Mouse (Mus musculus) ES-E14 (cell line): ENCODE data around the gene Ghrl. TPM values are rescaled to one million over a fixed set of nuclear protein-coding genes. Genes with fewer than 3 reads are reported as not detected.

Experiments used
- DNase-seq: peaks from one replicate; pipeline ENCODE4 v3.0.0-alpha.2; 2013; ENCODE audit warnings: low read depth, low spot score
- H3K27ac ChIP-seq: 2 replicates; pipeline ENCODE4 v1.5.1; 2012; ENCODE audit warnings: low read depth, mild to moderate bottlenecking, low read length, moderate library complexity, mixed read lengths; ENCODE audit not compliant: poor library complexity, insufficient read depth, severe bottlenecking
- H3K36me3 ChIP-seq: 2 replicates; pipeline ENCODE4 v1.6.1; 2012; ENCODE audit warnings: mild to moderate bottlenecking, low read length, moderate library complexity, mixed read lengths; ENCODE audit not compliant: control insufficient read depth, poor library complexity, insufficient read depth, severe bottlenecking
- H3K4me1 ChIP-seq, 2 experiments: fragments of 150-350 bp in 1 of 2; sonication (generic) in 1 of 2; 2 replicates each; pipeline ENCODE4 v1.6.1; 2012; ENCODE audit warnings: low read length in 2 of 2, mild to moderate bottlenecking in 1 of 2, mixed read lengths in 1 of 2; ENCODE audit not compliant: control insufficient read depth in 2 of 2, insufficient read depth in 2 of 2, poor library complexity in 1 of 2
- H3K4me3 ChIP-seq, 2 experiments: fragments of 150-350 bp in 1 of 2; sonication (generic) in 1 of 2; 2 replicates each; pipeline ENCODE4 v1.5.1; 2012; ENCODE audit warnings: low read length in 2 of 2, low read depth in 1 of 2, mild to moderate bottlenecking in 1 of 2, mixed read lengths in 1 of 2; ENCODE audit not compliant: insufficient read depth in 1 of 2, poor library complexity in 1 of 2, severe bottlenecking in 1 of 2
- H3K9ac ChIP-seq: 2 replicates; pipeline ENCODE4 v1.6.1; 2012; ENCODE audit warnings: low read depth, mild to moderate bottlenecking, low read length, mixed read lengths; ENCODE audit not compliant: poor library complexity, insufficient read depth, severe bottlenecking
- H3K9me3 ChIP-seq: fragments of 150-350 bp; sonication (generic); 2 replicates; pipeline ENCODE4 v1.6.1; 2012; ENCODE audit warnings: low read depth, mild to moderate bottlenecking, low read length; ENCODE audit not compliant: control insufficient read depth, insufficient read depth
- CHD2 ChIP-seq: IDR thresholded peaks from 2 replicates; pipeline ENCODE4 v1.6.1; 2014; ENCODE audit warnings: mild to moderate bottlenecking, low read depth, low read length, inconsistent platforms
- HCFC1 ChIP-seq: IDR thresholded peaks from 2 replicates; pipeline ENCODE4 v1.6.1; 2012; ENCODE audit warnings: low read length, inconsistent platforms, borderline replicate concordance; ENCODE audit not compliant: insufficient read depth
- MAFK ChIP-seq: IDR thresholded peaks from 2 replicates; pipeline ENCODE4 v1.6.1; 2014; ENCODE audit warnings: mild to moderate bottlenecking, low read depth, low read length, inconsistent platforms; ENCODE audit not compliant: insufficient read depth
- ZC3H11A ChIP-seq: IDR thresholded peaks from 2 replicates; pipeline ENCODE4 v1.6.1; 2012; ENCODE audit warnings: low read depth, mild to moderate bottlenecking, inconsistent platforms, low read length, borderline replicate concordance
- ZNF384 ChIP-seq: IDR thresholded peaks from 2 replicates; pipeline ENCODE4 v1.6.1; 2012; ENCODE audit warnings: low read depth, low read length, inconsistent platforms
- in situ Hi-C, 2 experiments: fragments of 600-800 bp; cut with MboI; formaldehyde crosslinking; loops; one replicate each; pipeline ENCODE4 v1.15.1; 2025; ENCODE audit warnings: low sequenced_read_pairs in 2 of 2, inconsistent platforms in 1 of 2; ENCODE audit not compliant: unreplicated experiment in 2 of 2
- total RNA-seq: library from RNA; depleted of rRNA; stranded (reverse); fragments of 300-350 nt; gene quantifications from 2 replicates; pipeline ENCODE4 v1.2.3, GENCODE M21; 2012

Ghrl gene
- total RNA-seq, 1 experiment: 2.3 TPM

GRCm38 (mm10) chr6:113690400-113691083 is 29.1 kb downstream of the Ghrl start:
- peak; percentile 66 for DNase-seq
- peak overlapping the region; percentile 22 to 56; a peak in 2 of 4 replicates for H3K4me3 ChIP-seq
- H3K27ac ChIP-seq: peak overlapping the region; percentile 87
- peak overlapping the region; percentile 69 for H3K9ac ChIP-seq
- TF ChIP-seq CHD2 (no peak), ZC3H11A (no peak), MAFK (no peak), HCFC1 (0 out of 2 replicates have a peak, but pooled peaks have one; percentile 17)
- H3K4me1 ChIP-seq: peaks cover 8 to 17% of the 10 kb centered on the region in 2 experiments
- H3K36me3 ChIP-seq: peaks cover 8% of the 10 kb centered on the region; the same call in 1 of the 2 replicates
- in situ Hi-C loops: no loop called here
- no peaks in the 10 kb centered on the region for H3K9me3 ChIP-seq

- no peak for DNase-seq
- in situ Hi-C loops: no loop called here
- Histone ChIP-seq H3K36me3 (peaks cover 8% of the 10 kb centered on the region; the same call in 1 of the 2 replicates), H3K9ac (peak overlapping the region; percentile 30; the same call in 1 of the 2 replicates), H3K27ac (peak overlapping the region; percentile 87), H3K9me3 (no peaks in the 10 kb centered on the region), H3K4me3 (peak overlapping the region; percentile 11 to 56; a peak in 2 of 4 replicates), H3K4me1 (peaks cover 7 to 21% of the 10 kb centered on the region in 2 experiments)
- 0 out of 2 replicates have a peak, but pooled peaks have one; percentile 26 for TF ChIP-seq HCFC1
- no peak for TF ChIP-seq ZNF384
Measured at GRCm38 (mm10) chr6:113690008-113690399, 29.7 kb downstream of the Ghrl start.

- Histone ChIP-seq H3K36me3 (no peaks in the 10 kb centered on the region), H3K4me1 (peaks cover 7 to 32% of the 10 kb centered on the region in 2 experiments), H3K4me3 (peak overlapping the region; percentile 35 to 50), H3K27ac (peak overlapping the region; percentile 87), H3K9ac (peak overlapping the region; percentile 51), H3K9me3 (no peaks in the 10 kb centered on the region)
- TF ChIP-seq ZC3H11A: no peak
- TF ChIP-seq CHD2: no peak
- no peak for TF ChIP-seq MAFK
- TF ChIP-seq HCFC1: no peak
- TF ChIP-seq ZNF384: no peak
- DNase-seq: peak; percentile 39
- in situ Hi-C loops: no loop called here
Measured at GRCm38 (mm10) chr6:113686551-113687125, 33.0 kb downstream of the Ghrl start.

DNA sequence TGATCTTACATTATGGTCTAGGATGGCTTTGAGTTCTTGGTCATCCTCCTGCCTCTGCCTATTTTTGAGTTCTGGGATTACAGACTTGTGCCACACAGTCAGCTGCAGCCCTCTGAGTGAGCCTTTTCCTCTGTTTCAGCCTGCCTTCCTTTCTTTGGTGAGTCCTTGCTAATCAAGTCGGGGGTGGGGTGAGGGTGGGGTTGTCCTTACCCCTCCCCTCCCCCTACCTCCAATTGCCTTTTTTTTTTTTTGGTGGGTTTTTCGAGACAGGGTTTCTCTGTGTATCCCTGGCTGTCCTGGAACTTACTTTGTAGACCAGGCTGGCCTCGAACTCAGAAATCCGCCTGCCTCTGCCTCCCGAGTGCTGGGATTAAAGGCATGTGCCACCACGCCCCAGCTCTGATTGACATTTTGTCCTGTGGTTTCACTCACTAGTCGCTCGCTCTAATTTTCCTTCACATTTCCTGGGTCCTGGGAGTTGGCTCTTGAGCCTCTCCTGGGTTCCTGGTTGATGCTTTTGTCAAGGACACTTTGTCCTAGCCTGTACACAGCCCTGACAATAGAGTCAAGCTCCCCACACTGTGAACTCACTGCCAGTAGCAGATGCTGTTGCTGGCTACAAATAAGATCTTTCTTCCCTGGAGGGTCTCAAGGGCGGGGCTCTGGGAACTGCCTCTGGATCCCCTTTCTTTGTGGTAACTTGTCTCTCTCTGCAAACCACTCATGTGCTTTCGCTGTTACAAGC is 36.4 kb downstream of the Ghrl start:
- no peak for DNase-seq
- no peak overlapping the region; a peak in 1 of 4 replicates for H3K4me3 ChIP-seq
- H3K27ac ChIP-seq: peak overlapping the region; percentile 88
- H3K36me3 ChIP-seq: no peaks in the 10 kb centered on the region
- peaks cover 4 to 27% of the 10 kb centered on the region in 2 experiments; a peak in 2 of 4 replicates for H3K4me1 ChIP-seq
- in situ Hi-C loops: loop anchor here in 1 of 2 experiments (5.0 kb wide), 1 partner anchor 46 kb away; the partner anchor contains the start of gene Irak2
- no peak for TF ChIP-seq CHD2
- TF ChIP-seq HCFC1: no peak
- no peak for TF ChIP-seq ZNF384
- no peak for TF ChIP-seq ZC3H11A
- no peak for TF ChIP-seq MAFK
- no peak overlapping the region; the same call in 1 of the 2 replicates for H3K9ac ChIP-seq
- H3K9me3 ChIP-seq: no peaks in the 10 kb centered on the region
